Mouse (Mus musculus) hindbrain, embryonic 10.5 days (tissue): ENCODE results near the gene Hoxd11. TPM values are rescaled to one million over a fixed set of nuclear protein-coding genes. Genes with fewer than 3 reads are reported as not detected.

Source experiments
- DNase-seq: peaks from one replicate; pipeline ENCODE4 v3.0.0-alpha.2; 2017; ENCODE audit warnings: low spot score
- H3K27ac ChIP-seq: fragments of 300-500 bp; sonication (generic); 2 replicates; pipeline ENCODE4 v1.5.1; 2016; ENCODE audit warnings: mild to moderate bottlenecking, moderate library complexity
- H3K27me3 ChIP-seq: fragments of 300-500 bp; sonication (generic); 2 replicates; pipeline ENCODE4 v1.6.1; 2016; ENCODE audit warnings: mild to moderate bottlenecking; ENCODE audit not compliant: poor library complexity, insufficient read depth, severe bottlenecking
- H3K36me3 ChIP-seq: fragments of 300-500 bp; sonication (generic); 2 replicates; pipeline ENCODE4 v1.6.1; 2016; ENCODE audit warnings: mild to moderate bottlenecking, moderate library complexity
- H3K4me1 ChIP-seq: fragments of 300-500 bp; sonication (generic); replicated peaks from 2 replicates; pipeline ENCODE4 v1.6.1; 2016; ENCODE audit warnings: mild to moderate bottlenecking
- H3K4me3 ChIP-seq: fragments of 300-500 bp; sonication (generic); 2 replicates; pipeline ENCODE4 v1.5.1; 2016; ENCODE audit warnings: mild to moderate bottlenecking, moderate library complexity
- H3K9me3 ChIP-seq: fragments of 300-500 bp; sonication (generic); 2 replicates; pipeline ENCODE4 v1.6.1; 2016; ENCODE audit warnings: mild to moderate bottlenecking, moderate library complexity
- WGBS: fragments of 180-500 bp; shearing (Covaris S2); methylation state at CpG from one replicate; pipeline ENCODE4 v1.1.7; 2016; 5-methylcytosine and 5-hydroxymethylcytosine counted together
- polyA plus RNA-seq: library from polyadenylated mRNA; unstranded; fragments of >200 nt; fragmentation: Nextera tagmentation; extraction: Ambion mirVana; gene quantifications from 2 replicates; pipeline ENCODE4 v1.2.1, GENCODE M21; 2016

Gene Hoxd11
- polyA plus RNA-seq, 1 experiment from 2014 or later: not detected

DNA sequence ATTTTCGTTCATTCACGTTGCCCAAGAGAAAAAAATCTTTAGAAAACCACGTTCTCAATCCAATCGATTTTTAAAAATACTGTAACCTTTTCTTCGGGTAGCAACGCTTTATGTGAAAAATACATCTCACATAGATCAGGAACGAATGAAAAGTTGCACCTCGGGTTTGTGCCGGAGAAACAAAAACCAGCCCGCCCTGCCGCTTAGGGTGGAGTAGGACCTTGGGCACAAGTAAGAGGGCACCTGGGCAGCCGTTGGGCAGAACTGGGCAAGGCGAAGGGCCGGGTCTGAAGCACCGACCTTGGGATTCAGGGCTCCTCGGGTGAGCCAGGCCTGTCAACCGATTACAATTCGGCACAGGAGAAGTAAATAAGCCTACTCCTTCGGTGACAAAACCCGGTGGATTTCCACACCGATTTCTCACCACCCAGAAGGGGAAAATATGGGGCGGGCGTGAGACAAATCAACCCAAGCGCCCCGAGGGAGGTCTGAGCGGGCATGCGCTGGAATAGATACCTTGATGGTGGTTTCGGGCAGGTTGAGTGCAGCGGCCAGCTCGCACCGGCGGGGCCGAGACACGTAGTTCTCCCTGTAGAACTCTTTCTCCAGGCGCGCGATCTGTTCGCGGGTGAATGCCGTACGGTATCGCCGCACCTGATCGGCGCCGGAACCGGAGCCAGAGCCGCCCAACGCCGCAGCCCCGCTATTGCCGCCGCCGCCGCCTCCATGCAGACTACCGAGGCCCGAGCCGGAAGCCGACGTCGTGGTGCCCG lies 21.9 kb upstream of the Hoxd11 start:
- WGBS: 4% methylated on average over 62 of the region's 62 CpGs

DNA sequence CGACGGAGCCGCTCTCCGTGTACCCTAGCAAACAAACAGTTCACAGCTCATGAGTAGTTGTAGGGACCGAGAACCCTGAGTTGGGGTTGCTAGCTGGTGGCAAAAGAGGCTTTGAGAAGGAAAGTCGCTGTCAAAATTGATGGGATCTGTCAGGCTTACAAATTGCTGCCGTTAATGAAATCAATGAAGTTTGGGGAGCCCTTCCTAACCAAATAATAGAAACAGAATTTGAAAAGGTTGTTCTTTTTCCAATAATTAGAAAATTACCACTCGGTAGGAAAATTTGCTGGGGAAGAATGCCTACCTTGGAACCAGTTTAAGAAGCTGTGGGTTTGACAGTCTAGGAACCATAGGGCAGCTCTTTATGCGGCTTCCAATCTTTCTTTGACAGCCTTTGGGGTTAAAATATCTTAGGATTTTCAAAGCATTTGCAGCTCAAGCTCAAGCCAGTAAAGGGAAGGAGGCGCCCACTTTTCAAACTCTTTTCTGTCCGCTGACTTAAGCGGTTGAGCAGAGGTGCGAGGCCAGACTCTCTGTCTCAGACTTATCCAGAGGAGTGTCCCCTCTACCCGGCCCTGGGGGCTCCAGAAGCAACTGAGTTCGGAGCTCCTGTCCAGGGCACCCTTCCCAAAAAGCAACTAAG lies 21.2 kb upstream of the Hoxd11 start:
- Histone ChIP-seq H3K4me1 (peaks cover 26% of the 10 kb centered on the region), H3K27me3 (peaks cover 100% of the 10 kb centered on the region), H3K36me3 (no peaks in the 10 kb centered on the region), H3K27ac (peak overlapping the region; percentile 54; the same call in 1 of the 2 replicates), H3K9me3 (no peaks in the 10 kb centered on the region), H3K4me3 (peak overlapping the region; percentile 38)
- WGBS: 1% methylated on average over 15 of the region's 15 CpGs
- DNase-seq: no peak

More for the DNA sequence above, 21.9 kb upstream of the Hoxd11 start:
- peak overlapping the region; percentile 38 for H3K4me3 ChIP-seq
- H3K36me3 ChIP-seq: no peaks in the 10 kb centered on the region
- DNase-seq: peak; percentile 68
- peak overlapping the region; percentile 23; the same call in 1 of the 2 replicates for H3K27ac ChIP-seq
- no peaks in the 10 kb centered on the region for H3K9me3 ChIP-seq
- H3K27me3 ChIP-seq: peaks cover 100% of the 10 kb centered on the region
- H3K4me1 ChIP-seq: peaks cover 26% of the 10 kb centered on the region

DNA sequence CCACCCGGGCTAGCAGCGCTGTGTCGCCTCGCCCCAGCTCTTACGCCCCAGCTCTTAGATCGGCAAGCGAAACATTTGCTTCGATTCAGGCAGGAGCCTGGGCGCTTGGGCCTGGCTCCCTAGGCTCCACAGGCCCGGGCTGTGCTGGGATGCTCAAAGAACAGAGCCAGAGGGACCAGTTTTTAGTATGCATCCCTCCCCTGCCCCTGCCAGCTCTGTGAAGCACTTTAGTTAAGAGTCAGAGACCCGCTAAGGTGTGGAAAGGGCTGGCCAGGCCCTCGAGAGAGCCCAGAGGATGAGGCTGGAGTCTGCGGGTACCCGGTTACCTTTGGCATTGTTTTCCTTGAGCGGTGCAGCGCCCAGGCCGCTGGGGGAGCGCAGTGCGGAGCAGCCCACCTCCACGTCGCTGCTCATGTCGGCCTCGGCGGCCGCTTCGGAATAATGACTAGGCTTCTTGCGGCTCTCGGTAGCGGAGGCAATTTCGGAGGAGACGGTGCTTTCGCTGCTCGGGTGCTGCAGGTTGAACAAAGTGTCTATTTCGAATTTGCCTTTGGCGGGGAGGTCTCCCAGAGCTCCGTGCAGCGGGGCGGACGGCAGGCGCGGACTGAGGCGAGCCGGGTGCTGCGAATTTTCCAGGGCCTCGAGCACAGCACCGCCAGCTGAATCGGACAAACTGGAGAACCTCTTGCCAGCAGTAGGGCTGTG lies 20.5 kb upstream of the Hoxd11 start:
- H3K36me3 ChIP-seq: no peaks in the 10 kb centered on the region
- WGBS: under 1% methylated on average over 47 of the region's 47 CpGs
- peaks cover 26% of the 10 kb centered on the region for H3K4me1 ChIP-seq
- H3K27ac ChIP-seq: peak overlapping the region; percentile 54; the same call in 1 of the 2 replicates
- DNase-seq: peak; percentile 68
- no peaks in the 10 kb centered on the region for H3K9me3 ChIP-seq
- peak overlapping the region; percentile 30; the same call in 1 of the 2 replicates for H3K4me3 ChIP-seq
- H3K27me3 ChIP-seq: peaks cover 100% of the 10 kb centered on the region

DNA sequence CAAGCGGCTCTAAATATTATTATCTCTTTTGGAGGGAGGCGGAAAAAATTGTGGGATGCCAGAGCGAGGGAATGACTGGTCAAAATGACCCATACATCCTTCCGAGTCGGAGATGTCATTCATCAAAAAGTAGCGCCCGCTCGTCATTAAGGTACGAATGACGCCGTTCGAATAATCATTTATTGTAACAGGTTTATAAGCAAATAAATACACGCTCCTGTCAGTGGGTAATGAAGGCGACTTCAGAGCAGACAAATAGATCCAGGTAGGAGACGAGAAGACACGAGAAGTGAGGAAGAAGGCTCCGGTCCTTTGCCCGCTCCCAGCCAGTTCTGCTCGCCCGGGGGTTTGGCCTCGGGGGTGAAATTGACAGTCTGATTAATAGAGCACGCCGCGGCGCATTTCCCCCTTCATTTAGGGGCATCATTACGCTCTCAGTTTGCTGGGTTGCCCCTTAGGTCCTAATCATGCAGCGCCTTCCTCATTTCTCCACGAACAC lies 19.8 kb upstream of the Hoxd11 start, which contains the start of gene Evx2:
Evx2 (minus strand) TSS at position 51 of the 499 bp plus-strand sequence.
- 1% methylated on average over 28 of the region's 28 CpGs for WGBS
- no peaks in the 10 kb centered on the region for H3K36me3 ChIP-seq
- peaks cover 26% of the 10 kb centered on the region for H3K4me1 ChIP-seq
- peaks cover 100% of the 10 kb centered on the region for H3K27me3 ChIP-seq
- H3K27ac ChIP-seq: peak within 1 kb of the TSS; percentile 54; the same call in 1 of the 2 replicates
- peak within 1 kb of the TSS; percentile 30; the same call in 1 of the 2 replicates for H3K4me3 ChIP-seq
- no peaks in the 10 kb centered on the region for H3K9me3 ChIP-seq
- DNase-seq: peak; percentile 56

DNA sequence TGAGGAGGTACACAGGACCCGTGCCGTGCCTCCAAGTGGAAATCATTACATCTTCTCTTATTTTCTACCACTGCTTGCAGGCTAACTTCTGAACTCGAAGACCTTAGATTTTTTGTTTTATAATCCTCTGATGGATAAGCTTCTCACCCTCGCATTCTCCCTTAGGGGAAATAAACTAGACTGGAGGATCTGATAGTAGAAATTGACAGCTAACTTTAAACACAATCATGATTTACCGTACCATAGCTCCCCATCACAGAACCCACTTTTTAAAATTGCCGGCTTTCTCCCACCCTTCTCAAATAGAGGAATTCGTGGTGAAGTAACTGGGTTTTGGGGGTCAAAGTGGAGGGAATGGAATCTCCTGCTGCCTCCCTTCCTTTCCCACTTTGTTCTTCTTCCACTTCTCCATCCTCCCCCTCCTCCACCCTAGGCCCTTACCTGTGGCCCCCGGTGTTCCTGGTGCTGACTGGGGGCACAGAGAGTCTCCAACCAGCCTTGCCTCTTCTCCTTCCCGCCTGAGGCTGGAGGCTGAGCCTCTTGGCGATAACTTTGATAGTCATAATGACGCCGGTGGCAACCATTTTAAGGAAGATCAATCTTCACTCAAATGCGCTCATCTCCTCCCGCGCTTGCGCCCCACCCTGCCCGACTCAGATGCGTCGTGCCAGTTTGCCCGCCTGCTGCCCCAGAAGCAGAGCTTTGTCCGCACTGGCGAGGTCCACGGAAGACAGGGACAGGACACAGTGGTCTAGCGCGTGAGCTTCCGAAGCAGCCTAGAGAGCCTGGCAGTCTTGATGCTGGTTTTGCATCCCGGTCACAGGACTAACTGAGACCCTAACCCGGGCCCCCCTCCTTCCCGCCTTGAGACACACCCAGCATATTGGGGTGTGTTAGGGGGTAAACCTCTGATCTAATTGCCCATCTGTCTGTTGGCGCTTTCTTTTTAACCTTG lies 18.7 kb upstream of the Hoxd11 start:
- WGBS: 4% methylated on average over 30 of the region's 30 CpGs
- DNase-seq: peak; percentile 47
- peaks cover 100% of the 10 kb centered on the region for H3K27me3 ChIP-seq
- 0 out of 2 replicates have a peak overlapping the region, but pooled peaks have one; percentile 5 for H3K4me3 ChIP-seq
- H3K36me3 ChIP-seq: no peaks in the 10 kb centered on the region
- no peaks in the 10 kb centered on the region for H3K9me3 ChIP-seq
- no peak overlapping the region for H3K27ac ChIP-seq
- peaks cover 21% of the 10 kb centered on the region for H3K4me1 ChIP-seq

DNA sequence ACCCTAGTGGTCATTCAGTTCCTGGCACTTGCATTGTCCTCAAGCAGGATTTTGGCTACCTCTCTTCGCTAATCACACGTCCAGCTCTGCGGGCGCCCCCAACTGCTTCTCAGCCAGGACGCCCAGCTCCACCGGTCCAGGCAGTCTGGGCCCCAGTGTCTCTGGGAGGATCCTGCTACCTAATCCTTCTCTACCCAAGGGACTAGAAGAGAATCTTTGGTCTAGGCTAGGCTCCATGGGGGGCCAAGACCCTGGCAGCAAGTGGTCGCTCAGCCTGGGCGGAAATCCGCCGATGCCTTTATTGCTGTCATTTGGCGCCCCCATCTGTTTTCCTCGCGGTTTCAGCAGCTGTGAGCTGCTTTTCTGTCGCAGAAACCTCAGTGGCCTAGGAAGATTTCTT lies 17.7 kb upstream of the Hoxd11 start:
- H3K27me3 ChIP-seq: peaks cover 100% of the 10 kb centered on the region
- no peaks in the 10 kb centered on the region for H3K36me3 ChIP-seq
- no peaks in the 10 kb centered on the region for H3K9me3 ChIP-seq
- peak; percentile 82 for DNase-seq
- 1% methylated on average over 14 of the region's 14 CpGs for whole genome bisulfite sequencing
- H3K27ac ChIP-seq: no peak overlapping the region
- peaks cover 15% of the 10 kb centered on the region; the same call in 1 of the 2 replicates for H3K4me1 ChIP-seq
- no peak overlapping the region; the same call in 1 of the 2 replicates for H3K4me3 ChIP-seq

DNA sequence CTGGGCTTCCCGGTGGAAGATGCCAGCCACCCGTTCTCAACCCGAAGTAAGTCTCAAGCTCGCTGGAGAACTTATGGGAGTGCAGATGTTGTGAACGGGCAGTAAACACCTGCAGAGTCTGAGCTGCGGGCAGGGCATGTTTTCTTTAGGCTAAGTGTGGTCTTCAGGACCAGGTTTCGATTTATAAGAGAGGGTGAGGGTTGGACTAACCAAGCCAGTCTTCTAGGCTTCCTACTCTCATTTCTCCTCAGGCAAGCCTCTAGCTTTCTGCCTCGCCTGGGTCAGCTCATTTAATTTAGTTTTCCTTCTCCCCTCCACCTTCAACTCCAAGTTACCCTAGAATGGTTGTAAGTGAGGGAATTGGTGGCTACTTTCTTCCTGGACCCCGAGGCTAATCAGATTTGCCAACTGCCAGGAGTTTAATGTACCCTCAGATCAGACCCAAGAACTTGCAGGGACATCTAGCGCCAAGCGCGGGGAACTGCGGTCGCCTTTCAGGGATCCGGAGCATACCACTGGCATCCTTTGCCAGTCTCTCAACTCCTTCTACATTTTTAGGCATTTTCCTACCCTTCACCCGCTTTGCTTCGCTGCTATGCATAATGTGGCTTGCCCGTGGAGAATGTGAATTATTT lies 15.9 kb upstream of the Hoxd11 start:
- WGBS: 6% methylated on average over 18 of the region's 18 CpGs
- Histone ChIP-seq H3K27ac (no peak overlapping the region), H3K4me3 (no peak overlapping the region), H3K27me3 (peaks cover 100% of the 10 kb centered on the region), H3K4me1 (peaks cover 19% of the 10 kb centered on the region), H3K36me3 (no peaks in the 10 kb centered on the region), H3K9me3 (no peaks in the 10 kb centered on the region)
- peak; percentile 70 for DNase-seq

DNA sequence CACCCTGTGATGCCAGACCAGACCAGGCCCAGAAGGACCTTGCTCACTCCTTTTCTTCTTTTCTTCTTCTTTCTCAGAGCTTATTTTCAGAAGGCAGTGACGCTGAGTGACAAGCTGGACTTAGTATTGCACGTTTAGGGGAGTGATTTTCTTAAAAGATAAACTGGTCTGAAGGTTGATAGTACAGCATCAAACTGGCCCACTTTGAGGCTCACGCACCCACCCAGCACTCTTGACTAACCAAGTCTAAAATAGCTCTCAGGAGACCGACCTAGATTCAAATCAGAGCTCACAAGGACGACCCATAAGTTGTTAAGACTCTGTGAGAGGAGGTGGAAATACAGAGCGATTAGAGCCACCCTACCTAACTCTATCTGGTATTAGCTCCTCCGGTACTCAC lies 12.9 kb upstream of the Hoxd11 start:
- Histone ChIP-seq H3K4me3 (no peak overlapping the region), H3K9me3 (no peaks in the 10 kb centered on the region), H3K4me1 (peaks cover 15% of the 10 kb centered on the region), H3K27ac (no peak overlapping the region), H3K36me3 (no peaks in the 10 kb centered on the region), H3K27me3 (peaks cover 100% of the 10 kb centered on the region)
- WGBS: 3% methylated on average over 7 of the region's 7 CpGs
- no peak for DNase-seq

DNA sequence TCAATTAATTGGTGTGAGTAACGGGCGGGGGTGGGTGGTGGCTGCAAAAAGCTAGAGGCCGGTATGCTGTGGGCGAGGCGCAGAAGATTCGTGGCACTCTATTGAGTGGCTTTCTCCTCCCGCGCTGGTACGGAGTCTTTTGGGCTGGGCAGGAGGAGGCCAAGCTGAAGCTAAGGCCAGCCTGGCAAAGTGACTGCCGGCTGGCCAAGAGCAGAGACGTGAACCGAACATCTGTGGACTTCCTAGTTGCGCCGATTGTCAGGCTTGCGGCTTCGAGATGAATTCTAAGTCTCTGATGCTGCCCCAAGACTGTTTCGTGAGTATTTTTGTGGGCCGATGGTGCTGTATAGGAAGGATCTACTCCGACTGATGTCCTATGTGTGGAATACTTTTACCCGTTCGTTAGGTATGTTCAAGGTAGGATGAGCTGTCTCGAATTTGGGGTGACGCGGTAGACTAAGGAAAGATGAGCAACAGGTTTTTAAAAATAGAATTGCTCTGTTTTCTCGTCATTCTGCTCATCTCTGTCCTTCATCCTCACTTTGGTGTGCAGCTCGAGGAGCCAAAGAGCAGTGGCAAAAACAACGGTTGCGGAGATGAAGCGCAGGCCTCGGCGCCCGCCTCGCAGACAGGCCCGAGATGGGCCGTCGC lies 12.0 kb upstream of the Hoxd11 start:
- H3K36me3 ChIP-seq: no peaks in the 10 kb centered on the region
- no peaks in the 10 kb centered on the region for H3K9me3 ChIP-seq
- peaks cover 12% of the 10 kb centered on the region for H3K4me1 ChIP-seq
- WGBS: 2% methylated on average over 36 of the region's 36 CpGs
- DNase-seq: peak; percentile 57
- H3K27me3 ChIP-seq: peaks cover 100% of the 10 kb centered on the region
- H3K4me3 ChIP-seq: no peak overlapping the region
- H3K27ac ChIP-seq: no peak overlapping the region

DNA sequence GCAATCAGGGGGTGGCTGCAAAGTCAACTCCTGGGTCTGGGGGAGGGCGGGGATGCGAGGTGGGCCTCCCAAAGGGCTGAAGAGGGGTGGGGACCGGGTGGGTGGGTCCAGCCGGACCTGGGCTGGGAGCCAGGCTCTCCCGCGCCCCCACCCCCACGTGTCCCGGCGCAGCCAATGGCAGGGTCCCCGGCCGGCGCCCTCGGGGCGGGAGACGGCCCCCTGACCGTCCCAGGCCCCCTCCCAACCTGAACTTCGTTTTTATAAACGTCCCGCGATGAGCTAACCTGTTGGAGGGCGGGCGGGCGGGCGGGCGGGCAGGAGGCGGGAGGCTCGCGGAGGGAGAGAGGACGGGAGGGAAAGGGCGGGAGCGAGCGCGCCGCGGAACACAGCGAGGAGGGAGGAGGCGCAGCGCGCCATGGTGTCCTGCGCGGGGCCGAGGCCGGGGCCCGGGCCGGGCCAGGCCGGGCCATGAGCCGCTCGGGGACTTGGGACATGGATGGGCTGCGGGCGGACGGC lies 11.5 kb upstream of the Hoxd11 start, which contains the start of gene Hoxd13:
Hoxd13 (plus strand) TSS at position 469 of the 516 bp plus-strand sequence.
- DNase-seq: no peak
- Histone ChIP-seq H3K9me3 (no peaks in the 10 kb centered on the region), H3K27me3 (peaks cover 100% of the 10 kb centered on the region), H3K27ac (no peak within 1 kb of the TSS), H3K4me1 (peaks cover 17% of the 10 kb centered on the region), H3K4me3 (peak within 1 kb of the TSS; percentile 49), H3K36me3 (no peaks in the 10 kb centered on the region)
- WGBS: under 1% methylated on average over 46 of the region's 51 CpGs
